Mouse (Mus musculus): ENCODE results near the gene Wdhd1. TPM values are rescaled to one million over a fixed set of nuclear protein-coding genes. Genes with fewer than 3 reads are reported as not detected.

Wdhd1 gene
- total and polyA plus RNA-seq, 3 experiments = 37.1 to 81.0 (median 61.4) TPM

DNA sequence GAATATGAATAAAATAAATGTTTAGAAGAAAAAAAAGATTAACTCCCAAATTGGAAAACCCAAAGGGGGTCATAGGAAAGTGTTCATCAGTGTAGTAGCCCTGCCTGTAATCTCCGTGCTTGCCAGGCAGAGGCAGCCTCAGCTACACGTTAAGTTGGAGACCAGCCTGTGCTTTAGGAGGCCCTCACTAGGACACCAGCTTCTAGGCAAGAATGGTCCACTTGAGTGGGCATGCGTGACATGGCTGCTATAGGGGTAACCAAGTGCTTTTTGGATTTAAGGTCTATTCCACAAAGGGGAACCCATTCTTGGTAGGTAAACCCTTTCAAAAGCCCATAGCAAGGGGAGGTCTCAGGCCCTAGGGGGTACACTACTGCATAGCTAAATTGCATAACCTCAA, 1.2 kb downstream of the Wdhd1 start:
- Histone ChIP-seq H3K27ac (ENCODE audit: insufficient read depth, low read depth) (no peak overlapping the region), H3K27me3 (replicated peaks) (no peaks in the 10 kb centered on the region), H3K36me3 (replicated peaks in 1 of 2; ENCODE audit: control insufficient read depth in 1 of 2, insufficient read depth in 1 of 2, low read length in 1 of 2) (peaks cover 18 to 39% of the 10 kb centered on the region in 2 experiments), H3K79me2 (replicated peaks; ENCODE audit: control insufficient read depth, extremely low read depth, insufficient read depth, poor library complexity, severe bottlenecking) (peaks cover 54% of the 10 kb centered on the region), H3K9me3 (replicated peaks; ENCODE audit: low read length) (no peaks in the 10 kb centered on the region), H3K4me1 (ENCODE audit: control insufficient read depth in 1 of 2, insufficient read depth in 2 of 2) (peaks cover 0 to 26% of the 10 kb centered on the region in 2 experiments; a peak in 2 of 4 replicates), H3K4me2 (ENCODE audit: insufficient read depth, low read depth, poor library complexity, severe bottlenecking) (peak overlapping the region; percentile 18), H3K4me3 (replicated peaks in 1 of 3; ENCODE audit: low read depth in 2 of 3, low read length in 2 of 3, poor library complexity in 1 of 3) (peak overlapping the region; percentile 62 to 89 (median 87)), H3K9ac (ENCODE audit: insufficient read depth, low read depth) (peak overlapping the region; percentile 83; the same call in 1 of the 2 replicates)
- dilution Hi-C loops (cut with MboI; ENCODE audit: extremely low pct_ligation_motif_present, extremely low pct_unique_long_range_greater_than_20kb, low sequenced_read_pairs) = no loop called here
- no peak for DNase-seq (ENCODE audit: extremely low read depth)
- in situ Hi-C loops (cut with MboI; ENCODE audit: low pct_ligation_motif_present, low pct_unique_long_range_greater_than_20kb, low sequenced_read_pairs) = no loop called here
- TF ChIP-seq JUND (conservative IDR thresholded peaks at IDR 0.05; ENCODE audit: low read depth, low read length) = no peak
- no peak for TF ChIP-seq MAX (IDR thresholded peaks at IDR 0.05; ENCODE audit: low read length)
- no peak for TF ChIP-seq MEF2A (IDR thresholded peaks at IDR 0.05; ENCODE audit: borderline replicate concordance, low read depth, low read length)
- no peak for TF ChIP-seq NELFE (IDR thresholded peaks at IDR 0.05; ENCODE audit: low read depth, low read length)
- no peak for TF ChIP-seq TBP (conservative IDR thresholded peaks at IDR 0.05; ENCODE audit: low read depth, low read length)
- no peak for TF ChIP-seq UBTF (IDR thresholded peaks at IDR 0.05; ENCODE audit: low read depth, low read length)
- no peak for TF ChIP-seq MYC (IDR thresholded peaks at IDR 0.05; ENCODE audit: low read depth, low read length)
- TF ChIP-seq BHLHE40 (IDR thresholded peaks at IDR 0.05; ENCODE audit: low read depth, low read length) = no peak
- peak; percentile 1; the same call in 1 of the 2 replicates for TF ChIP-seq SIN3A (IDR thresholded peaks at IDR 0.05; ENCODE audit: low read length)
- TF ChIP-seq CTCF (conservative IDR thresholded peaks at IDR 0.05 in 1 of 2, IDR thresholded peaks at IDR 0.05 in 1 of 2; ENCODE audit: low read depth in 2 of 2, low read length in 2 of 2) = peak in 1 of 2 experiments; percentile 55; a peak in 2 of 4 replicates
- no peak for TF ChIP-seq USF2 (conservative IDR thresholded peaks at IDR 0.05; ENCODE audit: low read depth, low read length)
- peak; percentile 20; the same call in 1 of the 2 replicates for TF ChIP-seq SMC3 (IDR thresholded peaks at IDR 0.05; ENCODE audit: low read depth, low read length)
- no peak for TF ChIP-seq TCF12 (IDR thresholded peaks at IDR 0.05; ENCODE audit: low read depth, low read length)
- TF ChIP-seq ETS1 (conservative IDR thresholded peaks at IDR 0.05; ENCODE audit: low read depth, low read length) = no peak
- TF ChIP-seq HCFC1 (IDR thresholded peaks at IDR 0.05; ENCODE audit: low read depth, low read length) = no peak
- peak; percentile 65 for TF ChIP-seq NRF1 (IDR thresholded peaks at IDR 0.05; ENCODE audit: low read depth, low read length)
- no peak for TF ChIP-seq USF1 (IDR thresholded peaks at IDR 0.05; ENCODE audit: low read depth, low read length)
- no peak for TF ChIP-seq EP300 (IDR thresholded peaks at IDR 0.05; ENCODE audit: low read length)
- TF ChIP-seq ZMIZ1 (IDR thresholded peaks at IDR 0.05; ENCODE audit: low read depth, low read length) = no peak
- no peak for TF ChIP-seq MAFK (IDR thresholded peaks at IDR 0.05; ENCODE audit: insufficient replicate concordance, low read length)
- TF ChIP-seq CHD2 (IDR thresholded peaks at IDR 0.05; ENCODE audit: low read length) = no peak
- no peak for TF ChIP-seq KAT2A (IDR thresholded peaks at IDR 0.05; ENCODE audit: insufficient replicate concordance, low read length)
- no peak for TF ChIP-seq POLR2AphosphoS2 (IDR thresholded peaks at IDR 0.05; ENCODE audit: low read depth, low read length)
- peak; percentile 48 for TF ChIP-seq RAD21 (IDR thresholded peaks at IDR 0.05; ENCODE audit: low read depth, low read length)
- TF ChIP-seq RCOR1 (conservative IDR thresholded peaks at IDR 0.05; ENCODE audit: low read depth, low read length) = no peak
- TF ChIP-seq ZKSCAN1 (IDR thresholded peaks at IDR 0.05; ENCODE audit: borderline replicate concordance, low read depth, low read length) = no peak

Measured in CH12.LX (cell line).